Mouse (Mus musculus): ENCODE measurements around the gene Dclk1. TPM values are rescaled to one million over a fixed set of nuclear protein-coding genes. Genes with fewer than 3 reads are reported as not detected.

The Dclk1 gene
- polyA plus RNA-seq, 1 experiment = not detected

DNA sequence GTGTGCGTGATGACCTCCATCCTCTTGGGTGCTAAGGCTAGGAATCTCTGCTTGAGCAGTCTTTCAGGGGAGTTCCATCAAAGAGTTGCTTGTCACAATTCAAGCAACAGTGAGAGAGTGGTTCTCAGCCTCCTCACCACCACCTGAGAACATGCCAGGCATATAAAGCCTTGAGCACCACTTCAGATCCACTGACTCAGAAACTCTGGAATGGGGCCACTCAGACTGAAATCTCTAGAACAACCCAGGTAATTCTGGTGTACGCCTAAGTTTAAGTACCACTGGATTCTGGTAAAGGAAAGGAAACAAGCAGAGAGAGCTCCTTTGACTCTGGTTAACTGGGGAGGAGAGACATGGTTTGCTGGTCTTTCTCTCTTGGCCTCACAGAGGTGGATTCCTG lies 210.3 kb downstream of the Dclk1 start:
- H3K4me3 ChIP-seq (replicated peaks) = no peak overlapping the region
- no peaks in the 10 kb centered on the region for H3K36me3 ChIP-seq (ENCODE audit: control insufficient read depth)
- no peaks in the 10 kb centered on the region for H3K4me1 ChIP-seq (ENCODE audit: control insufficient read depth)
- no peaks in the 10 kb centered on the region for H3K9me3 ChIP-seq (ENCODE audit: control insufficient read depth, low read length)
- TF ChIP-seq TAL1 (IDR thresholded peaks at IDR 0.05; ENCODE audit: low read length) (no peak), GATA1 (IDR thresholded peaks at IDR 0.05; ENCODE audit: low read length) (no peak)
- no peaks in the 10 kb centered on the region for H3K27me3 ChIP-seq (ENCODE audit: control insufficient read depth)

GRCm38 (mm10) chr3:55461092-55461491 lies 218.9 kb downstream of the Dclk1 start:
- no peak for TF ChIP-seq TAL1 (IDR thresholded peaks at IDR 0.05; ENCODE audit: low read length)
- no peak for TF ChIP-seq GATA1 (IDR thresholded peaks at IDR 0.05; ENCODE audit: low read length)
- no peaks in the 10 kb centered on the region for H3K36me3 ChIP-seq (ENCODE audit: control insufficient read depth)
- no peaks in the 10 kb centered on the region for H3K9me3 ChIP-seq (ENCODE audit: control insufficient read depth, low read length)
- no peaks in the 10 kb centered on the region for H3K4me1 ChIP-seq (ENCODE audit: control insufficient read depth)
- H3K4me3 ChIP-seq (replicated peaks) = no peak overlapping the region
- peaks cover 3% of the 10 kb centered on the region for H3K27me3 ChIP-seq (ENCODE audit: control insufficient read depth)

DNA sequence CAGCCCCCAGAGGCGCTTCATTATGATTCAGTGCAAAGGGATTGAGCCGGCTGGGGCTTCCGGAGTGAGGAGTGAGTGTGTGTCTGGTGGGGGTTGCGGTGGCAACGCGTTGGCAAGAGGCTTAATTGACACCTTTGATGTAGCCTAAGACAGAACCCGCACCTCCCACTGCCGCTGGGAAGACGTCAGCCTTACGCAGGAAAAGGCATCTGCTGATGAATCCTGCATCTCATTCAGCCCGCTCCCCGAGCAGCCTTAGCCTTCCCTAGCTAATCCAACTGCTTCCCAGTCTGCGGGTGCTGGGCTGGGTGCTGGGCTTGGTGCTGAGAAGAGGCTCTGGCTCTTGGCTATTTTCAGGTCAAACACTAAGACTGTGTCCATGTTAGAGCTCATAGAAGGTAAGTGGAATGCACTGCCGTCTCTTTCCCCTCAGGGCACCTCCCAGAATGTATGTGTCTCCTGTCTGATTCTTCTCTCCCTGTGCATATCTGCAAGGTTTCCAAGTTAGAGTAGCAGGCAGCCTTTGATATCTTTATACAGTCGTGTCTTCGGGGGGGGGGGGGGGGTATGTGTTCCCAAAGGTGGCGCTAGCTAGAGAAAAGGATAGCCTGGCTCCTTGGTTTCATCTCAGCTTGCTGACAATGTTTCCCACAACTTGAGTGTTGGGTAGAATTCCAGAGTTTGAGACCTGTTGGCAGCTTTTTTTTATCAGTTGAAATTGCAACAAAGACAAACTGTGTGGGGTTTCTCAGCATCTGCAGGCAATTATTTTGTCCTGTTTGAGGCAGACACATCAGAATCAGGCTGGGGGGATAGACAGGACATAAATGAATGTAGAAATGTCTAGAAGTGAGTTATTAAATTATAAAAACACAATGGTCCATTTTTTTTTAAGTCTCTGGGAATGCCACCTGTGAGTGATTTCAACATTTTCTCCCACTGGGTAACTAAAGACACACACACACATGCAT lies 219.8 kb downstream of the Dclk1 start:
- Histone ChIP-seq H3K27me3 (ENCODE audit: control insufficient read depth) (peaks cover 3% of the 10 kb centered on the region), H3K4me1 (ENCODE audit: control insufficient read depth) (no peaks in the 10 kb centered on the region), H3K9me3 (ENCODE audit: control insufficient read depth, low read length) (no peaks in the 10 kb centered on the region), H3K4me3 (replicated peaks) (no peak overlapping the region), H3K36me3 (ENCODE audit: control insufficient read depth) (no peaks in the 10 kb centered on the region)
- TF ChIP-seq TAL1 (IDR thresholded peaks at IDR 0.05; ENCODE audit: low read length) (no peak), GATA1 (IDR thresholded peaks at IDR 0.05; ENCODE audit: low read length) (no peak)

DNA sequence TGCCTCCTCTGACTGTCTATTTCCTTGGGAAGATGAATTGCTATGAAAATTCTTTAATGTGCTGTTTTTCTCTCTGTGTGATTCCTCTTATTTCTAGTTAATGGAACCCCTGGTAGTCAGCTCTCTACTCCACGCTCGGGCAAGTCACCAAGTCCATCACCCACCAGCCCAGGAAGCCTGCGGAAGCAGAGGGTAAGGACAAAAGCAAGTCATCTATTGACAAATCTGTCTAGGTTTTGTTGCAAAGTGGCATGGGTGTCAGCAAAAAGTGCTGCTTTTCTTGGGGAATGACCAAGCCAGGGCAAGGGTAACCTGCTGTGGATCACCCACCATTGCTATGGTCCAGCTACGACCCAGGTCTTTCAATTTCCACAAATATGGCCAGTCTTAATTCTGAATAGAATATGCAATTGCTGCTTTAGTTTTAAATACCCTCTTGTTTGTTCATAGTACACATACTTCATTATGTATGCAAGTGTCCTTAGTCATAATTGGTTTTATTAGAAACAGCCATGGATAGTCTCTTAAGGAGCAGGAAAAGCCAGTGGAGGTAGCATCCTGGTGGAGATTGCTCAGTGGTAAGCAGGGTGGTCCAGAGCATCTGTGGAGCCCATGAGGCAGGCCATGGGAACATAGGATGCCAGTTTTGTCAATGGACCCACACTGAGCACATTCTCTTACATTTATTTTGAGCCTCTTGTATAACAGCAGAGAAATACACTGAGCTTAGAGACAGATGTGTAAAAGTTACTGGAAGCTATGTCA lies 220.9 kb downstream of the Dclk1 start:
- H3K27me3 ChIP-seq (ENCODE audit: control insufficient read depth) = peaks cover 3% of the 10 kb centered on the region
- H3K4me1 ChIP-seq (ENCODE audit: control insufficient read depth) = no peaks in the 10 kb centered on the region
- H3K4me3 ChIP-seq (replicated peaks) = no peak overlapping the region
- no peaks in the 10 kb centered on the region for H3K9me3 ChIP-seq (ENCODE audit: control insufficient read depth, low read length)
- TF ChIP-seq TAL1 (IDR thresholded peaks at IDR 0.05; ENCODE audit: low read length) (no peak), GATA1 (IDR thresholded peaks at IDR 0.05; ENCODE audit: low read length) (no peak)
- no peaks in the 10 kb centered on the region for H3K36me3 ChIP-seq (ENCODE audit: control insufficient read depth)

DNA sequence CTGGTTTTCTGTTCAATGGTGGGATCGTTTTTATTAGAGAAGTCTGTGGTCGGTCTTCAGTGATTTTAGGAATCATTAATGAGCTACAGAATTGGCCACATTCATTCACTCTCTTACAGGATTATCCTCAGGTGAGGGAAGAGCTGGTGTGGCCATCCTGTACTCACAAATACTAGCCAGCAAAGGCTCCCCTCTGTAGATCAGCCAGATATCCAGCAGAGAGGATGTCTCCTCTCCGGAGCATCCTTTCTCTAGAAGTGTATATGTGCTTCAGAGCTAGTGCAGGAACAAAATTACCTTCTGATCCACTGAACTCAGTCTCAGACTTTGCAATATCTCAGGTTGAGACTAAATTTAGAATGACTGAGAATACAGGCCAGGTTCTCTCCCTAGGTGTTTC lies 222.1 kb downstream of the Dclk1 start:
- no peak for TF ChIP-seq GATA1 (IDR thresholded peaks at IDR 0.05; ENCODE audit: low read length)
- no peak for TF ChIP-seq TAL1 (IDR thresholded peaks at IDR 0.05; ENCODE audit: low read length)
- Histone ChIP-seq H3K27me3 (ENCODE audit: control insufficient read depth) (peaks cover 3% of the 10 kb centered on the region), H3K36me3 (ENCODE audit: control insufficient read depth) (no peaks in the 10 kb centered on the region), H3K4me3 (replicated peaks) (no peak overlapping the region), H3K9me3 (ENCODE audit: control insufficient read depth, low read length) (no peaks in the 10 kb centered on the region), H3K4me1 (ENCODE audit: control insufficient read depth) (no peaks in the 10 kb centered on the region)

DNA sequence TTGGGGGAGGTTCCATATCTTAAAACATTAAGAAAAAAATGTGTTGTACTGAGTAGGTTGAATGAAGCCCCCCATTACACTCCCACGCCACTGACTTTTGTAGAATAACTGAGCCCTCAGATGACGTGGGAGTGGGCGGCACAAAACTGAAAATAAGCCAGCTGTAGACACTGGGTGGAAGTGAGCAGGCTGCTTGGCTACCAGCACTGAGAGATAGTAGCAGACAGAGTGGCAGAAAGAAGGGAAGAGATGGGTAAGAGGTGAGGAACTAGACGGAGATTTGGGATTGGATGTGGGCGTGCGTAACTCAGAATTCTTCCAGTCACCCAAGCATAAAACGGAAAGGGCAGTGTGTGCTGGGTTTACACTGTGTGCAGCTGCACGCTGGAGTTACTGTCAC lies 223.6 kb downstream of the Dclk1 start:
- Histone ChIP-seq H3K27me3 (ENCODE audit: control insufficient read depth) (peaks cover 3% of the 10 kb centered on the region), H3K4me1 (ENCODE audit: control insufficient read depth) (no peaks in the 10 kb centered on the region), H3K36me3 (ENCODE audit: control insufficient read depth) (no peaks in the 10 kb centered on the region), H3K9me3 (ENCODE audit: control insufficient read depth, low read length) (no peaks in the 10 kb centered on the region), H3K4me3 (replicated peaks) (no peak overlapping the region)
- TF ChIP-seq GATA1 (IDR thresholded peaks at IDR 0.05; ENCODE audit: low read length) (no peak), TAL1 (IDR thresholded peaks at IDR 0.05; ENCODE audit: low read length) (no peak)

DNA sequence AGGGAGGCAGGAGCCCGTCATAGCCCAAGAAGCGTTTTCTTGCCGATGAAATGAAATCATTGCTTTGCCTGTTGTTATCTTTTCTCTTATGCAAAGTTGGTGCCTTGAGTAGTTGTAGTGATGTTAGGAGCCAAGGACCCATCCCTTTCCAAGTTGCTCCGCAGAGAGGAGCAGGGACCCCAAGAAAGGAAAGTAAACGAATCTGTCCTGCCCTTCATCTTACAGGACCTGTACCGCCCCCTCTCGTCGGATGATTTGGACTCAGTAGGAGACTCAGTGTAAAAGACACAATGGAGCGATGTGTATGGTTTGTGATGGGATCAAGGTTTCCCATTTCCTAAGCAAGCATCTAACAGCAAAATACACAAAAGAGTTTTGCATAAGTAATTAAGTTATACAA lies 224.2 kb downstream of the Dclk1 start:
- no peaks in the 10 kb centered on the region for H3K9me3 ChIP-seq (ENCODE audit: control insufficient read depth, low read length)
- no peaks in the 10 kb centered on the region for H3K36me3 ChIP-seq (ENCODE audit: control insufficient read depth)
- H3K27me3 ChIP-seq (ENCODE audit: control insufficient read depth) = peaks cover 3% of the 10 kb centered on the region
- no peaks in the 10 kb centered on the region for H3K4me1 ChIP-seq (ENCODE audit: control insufficient read depth)
- no peak for TF ChIP-seq GATA1 (IDR thresholded peaks at IDR 0.05; ENCODE audit: low read length)
- no peak for TF ChIP-seq TAL1 (IDR thresholded peaks at IDR 0.05; ENCODE audit: low read length)
- no peak overlapping the region for H3K4me3 ChIP-seq (replicated peaks)

- TF ChIP-seq TAL1 (IDR thresholded peaks at IDR 0.05; ENCODE audit: low read length) = no peak
- TF ChIP-seq GATA1 (IDR thresholded peaks at IDR 0.05; ENCODE audit: low read length) = no peak
- Histone ChIP-seq H3K9me3 (ENCODE audit: control insufficient read depth, low read length) (no peaks in the 10 kb centered on the region), H3K27me3 (ENCODE audit: control insufficient read depth) (no peaks in the 10 kb centered on the region), H3K36me3 (ENCODE audit: control insufficient read depth) (no peaks in the 10 kb centered on the region), H3K4me3 (replicated peaks) (no peak within 1 kb of the TSS), H3K4me1 (ENCODE audit: control insufficient read depth) (no peaks in the 10 kb centered on the region)
Observed at GRCm38 (mm10) chr3:55472110-55472509, 229.9 kb downstream of the Dclk1 start, which contains the start of gene Gm21954. Gene Gm21954, minus strand, starts transcription at chr3:55472210.

- no peaks in the 10 kb centered on the region for H3K9me3 ChIP-seq (ENCODE audit: control insufficient read depth, low read length)
- no peaks in the 10 kb centered on the region for H3K36me3 ChIP-seq (ENCODE audit: control insufficient read depth)
- H3K4me1 ChIP-seq (ENCODE audit: control insufficient read depth) = no peaks in the 10 kb centered on the region
- H3K27me3 ChIP-seq (ENCODE audit: control insufficient read depth) = no peaks in the 10 kb centered on the region
- no peak overlapping the region for H3K4me3 ChIP-seq (replicated peaks)
- TF ChIP-seq GATA1 (IDR thresholded peaks at IDR 0.05; ENCODE audit: low read length) = no peak
- TF ChIP-seq TAL1 (IDR thresholded peaks at IDR 0.05; ENCODE audit: low read length) = no peak
Observed at GRCm38 (mm10) chr3:55473146-55473545, 231.0 kb downstream of the Dclk1 start.

All from erythroblast, embryonic 14.5 days (primary cell).